Mouse (Mus musculus): ENCODE measurements around the gene Bicd2.

- TF ChIP-seq POLR2A (IDR thresholded peaks at IDR 0.05; ENCODE audit: borderline replicate concordance, extremely low read depth, low read depth, low read length) (no peak), CTCF (IDR thresholded peaks at IDR 0.05; ENCODE audit: insufficient read depth, low read length) (no peak)
These were observed 1.3 kb downstream of the Bicd2 start for GRCm38 (mm10) chr13:49342723-49343100.
